Mouse (Mus musculus): ENCODE measurements at regions not wholly inside any gene's neighbourhood (a gene's known extent, or its start where the extent isn't known, plus 50 kb on each side); places are given as distances from the start of the nearest gene placed in this dataset.

DNA sequence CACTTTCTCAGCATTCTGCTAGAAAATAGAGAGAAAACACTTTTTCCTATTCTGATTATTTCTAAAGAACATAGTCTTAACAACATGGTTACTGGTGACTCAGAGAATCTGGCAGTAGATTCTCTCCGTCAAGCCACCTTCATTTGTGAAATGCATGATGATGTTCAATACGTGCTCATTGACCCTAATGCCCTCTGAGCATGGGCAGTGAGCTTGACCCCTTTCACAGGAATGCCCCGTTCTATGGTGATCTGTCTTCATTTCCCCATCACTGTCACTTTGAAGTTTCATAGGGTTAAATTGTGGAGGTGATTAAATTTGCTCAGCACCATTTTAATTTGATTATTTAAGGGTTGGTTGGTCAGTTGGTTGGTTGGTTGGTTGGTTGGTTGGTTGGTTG is 504.6 kb downstream of the Ipo11 start:
- no peak for TF ChIP-seq CTCF (IDR thresholded peaks at IDR 0.05)
- TF ChIP-seq EP300 (IDR thresholded peaks at IDR 0.05; ENCODE audit: insufficient read depth, low read depth, low read length), result no peak

All from heart, adult 2 months (tissue).